Mouse (Mus musculus): ENCODE data around the gene Rsc1a1. TPM values are rescaled to one million over a fixed set of nuclear protein-coding genes. Genes with fewer than 3 reads are reported as not detected.
A peak's percentile ranks its signal among the peaks of the same experiment; 100 is the strongest.

The Rsc1a1 gene
- 0.99 and 1.4 TPM in 2 replicates for polyA plus RNA-seq (2015; fragmentation: Nextera tagmentation; extraction: Ambion mirVana)

- Histone ChIP-seq H3K27me3 (replicated peaks; ENCODE audit: control insufficient read depth, insufficient read depth, low read length) (no peaks in the 10 kb centered on the region), H3K27ac (ENCODE audit: low read length) (no peak within 1 kb of the TSS), H3K9me3 (ENCODE audit: control insufficient read depth, low read length) (no peaks in the 10 kb centered on the region), H3K4me1 (replicated peaks; ENCODE audit: control insufficient read depth, insufficient read depth, low read length) (no peaks in the 10 kb centered on the region), H3K9ac (replicated peaks; ENCODE audit: low read depth, low read length) (no peak within 1 kb of the TSS), H3K36me3 (ENCODE audit: control insufficient read depth, insufficient read depth) (peaks cover 22% of the 10 kb centered on the region), H3K4me2 (ENCODE audit: low read length) (no peak within 1 kb of the TSS), H3K4me3 (replicated peaks; ENCODE audit: low read length) (no peak within 1 kb of the TSS)
- ATAC-seq = no peak
- WGBS = 97% methylated on average over 6 of the region's 6 CpGs
Measured at GRCm38 (mm10) chr4:141685499-141685898, at the start of gene Rsc1a1. Gene Rsc1a1 (minus strand): TSS chr4:141685599.

- no peak for ATAC-seq
- 22% methylated on average over 9 of the region's 9 CpGs for WGBS
- H3K36me3 ChIP-seq (ENCODE audit: control insufficient read depth, insufficient read depth) = no peaks in the 10 kb centered on the region
- peaks cover 9% of the 10 kb centered on the region for H3K4me1 ChIP-seq (replicated peaks; ENCODE audit: control insufficient read depth, insufficient read depth, low read length)
- peak overlapping the region; percentile 81 for H3K4me2 ChIP-seq (ENCODE audit: low read length)
- peak overlapping the region; percentile 53 for H3K4me3 ChIP-seq (replicated peaks; ENCODE audit: low read length)
- H3K27ac ChIP-seq (ENCODE audit: low read length) = peak overlapping the region; percentile 28
- no peaks in the 10 kb centered on the region for H3K9me3 ChIP-seq (ENCODE audit: control insufficient read depth, low read length)
- peak overlapping the region; percentile 62 for H3K9ac ChIP-seq (replicated peaks; ENCODE audit: low read depth, low read length)
- H3K27me3 ChIP-seq (replicated peaks; ENCODE audit: control insufficient read depth, insufficient read depth, low read length) = no peaks in the 10 kb centered on the region; the same call in 1 of the 2 replicates
Measured at GRCm38 (mm10) chr4:141735206-141735560, 49.8 kb upstream of the Rsc1a1 start.

GRCm38 (mm10) chr4:141734446-141735205 lies 49.2 kb upstream of the Rsc1a1 start:
- peak overlapping the region; percentile 53 for H3K4me3 ChIP-seq (replicated peaks; ENCODE audit: low read length)
- peak overlapping the region; percentile 81 for H3K4me2 ChIP-seq (ENCODE audit: low read length)
- H3K27me3 ChIP-seq (replicated peaks; ENCODE audit: control insufficient read depth, insufficient read depth, low read length) = no peaks in the 10 kb centered on the region; the same call in 1 of the 2 replicates
- ATAC-seq = peak; percentile 100
- peak overlapping the region; percentile 28 for H3K27ac ChIP-seq (ENCODE audit: low read length)
- H3K36me3 ChIP-seq (ENCODE audit: control insufficient read depth, insufficient read depth) = no peaks in the 10 kb centered on the region
- peak overlapping the region; percentile 62 for H3K9ac ChIP-seq (replicated peaks; ENCODE audit: low read depth, low read length)
- H3K9me3 ChIP-seq (ENCODE audit: control insufficient read depth, low read length) = no peaks in the 10 kb centered on the region
- peaks cover 9% of the 10 kb centered on the region for H3K4me1 ChIP-seq (replicated peaks; ENCODE audit: control insufficient read depth, insufficient read depth, low read length)
- WGBS = 6% methylated on average over 24 of the region's 24 CpGs

GRCm38 (mm10) chr4:141731766-141732165 lies 46.4 kb upstream of the Rsc1a1 start:
- no peaks in the 10 kb centered on the region for H3K9me3 ChIP-seq (ENCODE audit: control insufficient read depth, low read length)
- peaks cover 9% of the 10 kb centered on the region for H3K4me1 ChIP-seq (replicated peaks; ENCODE audit: control insufficient read depth, insufficient read depth, low read length)
- no peak overlapping the region for H3K4me2 ChIP-seq (ENCODE audit: low read length)
- H3K27ac ChIP-seq (ENCODE audit: low read length) = no peak overlapping the region
- WGBS = 85% methylated on average over 5 of the region's 5 CpGs
- no peaks in the 10 kb centered on the region; the same call in 1 of the 2 replicates for H3K27me3 ChIP-seq (replicated peaks; ENCODE audit: control insufficient read depth, insufficient read depth, low read length)
- H3K9ac ChIP-seq (replicated peaks; ENCODE audit: low read depth, low read length) = no peak overlapping the region
- no peak for ATAC-seq
- H3K4me3 ChIP-seq (replicated peaks; ENCODE audit: low read length) = no peak overlapping the region
- H3K36me3 ChIP-seq (ENCODE audit: control insufficient read depth, insufficient read depth) = no peaks in the 10 kb centered on the region

- Histone ChIP-seq H3K27me3 (replicated peaks; ENCODE audit: control insufficient read depth, insufficient read depth, low read length) (no peaks in the 10 kb centered on the region; the same call in 1 of the 2 replicates), H3K9me3 (ENCODE audit: control insufficient read depth, low read length) (no peaks in the 10 kb centered on the region), H3K4me1 (replicated peaks; ENCODE audit: control insufficient read depth, insufficient read depth, low read length) (peaks cover 7% of the 10 kb centered on the region), H3K36me3 (ENCODE audit: control insufficient read depth, insufficient read depth) (no peaks in the 10 kb centered on the region), H3K4me3 (replicated peaks; ENCODE audit: low read length) (no peak overlapping the region), H3K27ac (ENCODE audit: low read length) (no peak overlapping the region), H3K9ac (replicated peaks; ENCODE audit: low read depth, low read length) (no peak overlapping the region), H3K4me2 (ENCODE audit: low read length) (no peak overlapping the region)
- ATAC-seq = no peak
- WGBS = 86% methylated on average over 13 of the region's 13 CpGs
Measured at GRCm38 (mm10) chr4:141730401-141730800, 45.0 kb upstream of the Rsc1a1 start.

DNA sequence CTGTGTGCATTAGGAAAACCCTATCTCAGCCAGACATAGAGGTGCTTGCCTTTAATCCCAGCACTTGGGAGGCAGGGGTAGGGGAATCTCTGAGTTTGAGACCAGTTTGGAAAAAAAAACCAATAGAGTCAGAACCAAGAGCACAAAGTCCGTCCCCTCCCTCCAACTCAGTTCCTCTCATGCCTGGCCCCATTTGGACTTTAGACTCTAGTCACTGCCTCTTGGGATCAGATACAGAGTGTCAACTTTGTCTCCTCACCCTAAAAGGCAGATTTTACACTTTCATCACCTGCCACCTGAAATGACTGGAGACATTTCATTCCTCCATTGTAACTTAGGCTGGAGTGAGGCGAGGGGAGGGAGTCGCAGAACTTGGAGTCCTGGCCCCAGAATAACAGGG lies 43.9 kb upstream of the Rsc1a1 start:
- no peaks in the 10 kb centered on the region for H3K9me3 ChIP-seq (ENCODE audit: control insufficient read depth, low read length)
- H3K27me3 ChIP-seq (replicated peaks; ENCODE audit: control insufficient read depth, insufficient read depth, low read length) = no peaks in the 10 kb centered on the region; the same call in 1 of the 2 replicates
- no peak overlapping the region for H3K4me3 ChIP-seq (replicated peaks; ENCODE audit: low read length)
- no peak overlapping the region for H3K9ac ChIP-seq (replicated peaks; ENCODE audit: low read depth, low read length)
- no peak overlapping the region for H3K27ac ChIP-seq (ENCODE audit: low read length)
- no peak for ATAC-seq
- 74% methylated on average over 3 of the region's 3 CpGs for WGBS
- H3K36me3 ChIP-seq (ENCODE audit: control insufficient read depth, insufficient read depth) = no peaks in the 10 kb centered on the region
- no peak overlapping the region for H3K4me2 ChIP-seq (ENCODE audit: low read length)
- peaks cover under 1% of the 10 kb centered on the region for H3K4me1 ChIP-seq (replicated peaks; ENCODE audit: control insufficient read depth, insufficient read depth, low read length)

- H3K4me3 ChIP-seq (replicated peaks; ENCODE audit: low read length) = no peak overlapping the region
Measured at GRCm38 (mm10) chr4:141725738-141726137, 40.3 kb upstream of the Rsc1a1 start.

DNA sequence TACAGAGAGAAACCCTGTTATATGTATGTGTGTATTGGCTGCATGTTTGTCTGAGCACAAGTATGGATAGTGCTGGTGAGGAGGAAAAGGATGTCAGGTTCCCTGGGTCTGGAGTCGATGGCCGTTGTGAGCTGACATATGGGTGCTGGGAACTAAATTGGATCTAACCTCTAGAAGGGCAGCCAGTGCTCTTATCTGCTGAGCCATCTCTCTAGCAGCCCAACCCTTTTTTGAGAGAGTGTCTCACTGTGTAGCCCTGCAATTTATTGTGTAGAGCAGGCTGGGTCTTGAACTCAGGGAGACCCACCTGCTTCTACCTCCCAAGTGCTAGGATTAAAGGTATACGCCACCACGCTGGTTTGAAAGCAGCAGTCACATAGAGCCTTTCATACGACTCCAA lies 39.9 kb upstream of the Rsc1a1 start:
- H3K9ac ChIP-seq (replicated peaks; ENCODE audit: low read depth, low read length) = no peak overlapping the region
- no peaks in the 10 kb centered on the region for H3K36me3 ChIP-seq (ENCODE audit: control insufficient read depth, insufficient read depth)
- no peak overlapping the region for H3K4me3 ChIP-seq (replicated peaks; ENCODE audit: low read length)
- H3K27ac ChIP-seq (ENCODE audit: low read length) = no peak overlapping the region
- H3K9me3 ChIP-seq (ENCODE audit: control insufficient read depth, low read length) = no peaks in the 10 kb centered on the region
- 86% methylated on average over 5 of the region's 5 CpGs for WGBS
- H3K4me1 ChIP-seq (replicated peaks; ENCODE audit: control insufficient read depth, insufficient read depth, low read length) = peaks cover 22% of the 10 kb centered on the region
- no peaks in the 10 kb centered on the region for H3K27me3 ChIP-seq (replicated peaks; ENCODE audit: control insufficient read depth, insufficient read depth, low read length)
- ATAC-seq = no peak
- H3K4me2 ChIP-seq (ENCODE audit: low read length) = no peak overlapping the region

More at GRCm38 (mm10) chr4:141725738-141726137, 40.3 kb upstream of the Rsc1a1 start:
- 60% methylated on average over 3 of the region's 3 CpGs for WGBS
- no peaks in the 10 kb centered on the region for H3K9me3 ChIP-seq (ENCODE audit: control insufficient read depth, low read length)
- H3K4me1 ChIP-seq (replicated peaks; ENCODE audit: control insufficient read depth, insufficient read depth, low read length) = peaks cover 22% of the 10 kb centered on the region
- H3K9ac ChIP-seq (replicated peaks; ENCODE audit: low read depth, low read length) = no peak overlapping the region
- no peaks in the 10 kb centered on the region for H3K27me3 ChIP-seq (replicated peaks; ENCODE audit: control insufficient read depth, insufficient read depth, low read length)
- no peak overlapping the region for H3K4me2 ChIP-seq (ENCODE audit: low read length)
- no peaks in the 10 kb centered on the region for H3K36me3 ChIP-seq (ENCODE audit: control insufficient read depth, insufficient read depth)
- ATAC-seq = no peak
- H3K27ac ChIP-seq (ENCODE audit: low read length) = no peak overlapping the region

DNA sequence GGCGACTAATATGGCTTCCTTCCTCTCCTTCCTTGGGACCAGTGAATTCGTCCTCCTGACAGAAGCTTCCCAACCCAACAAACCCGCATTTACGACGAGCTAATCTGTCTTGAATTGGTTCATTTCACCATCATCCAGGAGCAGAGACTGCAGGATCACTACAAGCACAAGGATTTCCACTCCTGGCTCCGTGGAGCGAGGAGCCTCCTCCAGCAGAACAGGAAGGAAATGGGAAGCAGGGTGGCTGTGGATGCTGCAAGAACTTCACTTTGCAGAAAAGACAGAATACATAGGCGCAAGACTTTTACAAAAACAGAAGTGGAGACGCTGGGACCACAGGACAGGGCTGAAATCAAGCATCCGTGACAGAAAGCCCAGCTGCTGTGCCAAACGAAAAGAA lies 39.2 kb upstream of the Rsc1a1 start:
- ATAC-seq = no peak
- no peak overlapping the region for H3K27ac ChIP-seq (ENCODE audit: low read length)
- H3K9ac ChIP-seq (replicated peaks; ENCODE audit: low read depth, low read length) = no peak overlapping the region
- peaks cover 22% of the 10 kb centered on the region for H3K4me1 ChIP-seq (replicated peaks; ENCODE audit: control insufficient read depth, insufficient read depth, low read length)
- H3K4me2 ChIP-seq (ENCODE audit: low read length) = no peak overlapping the region
- no peaks in the 10 kb centered on the region for H3K27me3 ChIP-seq (replicated peaks; ENCODE audit: control insufficient read depth, insufficient read depth, low read length)
- no peak overlapping the region for H3K4me3 ChIP-seq (replicated peaks; ENCODE audit: low read length)
- WGBS = 74% methylated on average over 11 of the region's 11 CpGs
- H3K36me3 ChIP-seq (ENCODE audit: control insufficient read depth, insufficient read depth) = no peaks in the 10 kb centered on the region
- no peaks in the 10 kb centered on the region for H3K9me3 ChIP-seq (ENCODE audit: control insufficient read depth, low read length)
